Mouse (Mus musculus) liver, postnatal 0 days (tissue): ENCODE measurements around the gene Ptar1. TPM values are rescaled to one million over a fixed set of nuclear protein-coding genes. Genes with fewer than 3 reads are reported as not detected.

Source experiments
- ATAC-seq: fragments of 200-750 bp; cut with Nextera tagmentation; 2 replicates; pipeline ENCODE4 v1.8.0; 2017; ENCODE audit warnings: mild to moderate bottlenecking, moderate library complexity
- DNase-seq: peaks from one replicate; pipeline ENCODE4 v3.0.0-alpha.2; 2016
- H3K27ac ChIP-seq: fragments of 300-500 bp; sonication (generic); 2 replicates; pipeline ENCODE4 v1.5.1; 2014; ENCODE audit warnings: antibody characterized with exemption, moderate library complexity, mild to moderate bottlenecking, low read depth
- H3K27me3 ChIP-seq: fragments of 300-500 bp; sonication (generic); 2 replicates; pipeline ENCODE4 v1.6.1; 2014; ENCODE audit warnings: low read length, control low read depth, mixed read lengths; ENCODE audit not compliant: insufficient read depth
- H3K36me3 ChIP-seq: fragments of 300-500 bp; sonication (generic); replicated peaks from 2 replicates; pipeline ENCODE4 v1.6.1; 2014; ENCODE audit warnings: mild to moderate bottlenecking, control low read depth, low read length, moderate library complexity, mixed read lengths; ENCODE audit not compliant: insufficient read depth
- H3K4me1 ChIP-seq: fragments of 300-500 bp; sonication (generic); 2 replicates; pipeline ENCODE4 v1.6.1; 2014; ENCODE audit warnings: antibody characterized with exemption, mild to moderate bottlenecking, control low read depth; ENCODE audit not compliant: insufficient read depth
- H3K4me2 ChIP-seq: fragments of 300-500 bp; sonication (generic); 2 replicates; pipeline ENCODE4 v1.6.1; 2014; ENCODE audit warnings: low read depth, mild to moderate bottlenecking, low read length, moderate library complexity, mixed read lengths
- H3K4me3 ChIP-seq: fragments of 300-500 bp; sonication (generic); 2 replicates; pipeline ENCODE4 v1.5.1; 2014; ENCODE audit warnings: low read depth, low read length
- H3K9ac ChIP-seq: fragments of 300-500 bp; sonication (generic); replicated peaks from 2 replicates; pipeline ENCODE4 v1.6.1; 2014; ENCODE audit warnings: mild to moderate bottlenecking, moderate library complexity
- H3K9me3 ChIP-seq: fragments of 300-500 bp; sonication (generic); 2 replicates; pipeline ENCODE4 v1.6.1; 2016; ENCODE audit warnings: mild to moderate bottlenecking, control low read depth, low read length, mixed read lengths
- CTCF ChIP-seq: sonication (generic); IDR thresholded peaks from 2 replicates; pipeline ENCODE4 v1.5.1; 2016; ENCODE audit warnings: antibody characterized with exemption, low read depth
- EP300 ChIP-seq: IDR thresholded peaks from 2 replicates; pipeline ENCODE4 v1.6.1; 2016; ENCODE audit warnings: antibody characterized with exemption, low read depth, mild to moderate bottlenecking
- WGBS: fragments of 180-500 bp; shearing (Covaris S2); extraction: QIAGEN DNeasy Blood & Tissue Kit; methylation state at CpG from one replicate; pipeline ENCODE4 v1.1.7; 2014; ENCODE audit not compliant: insufficient replicate concordance; 5-methylcytosine and 5-hydroxymethylcytosine counted together
- polyA plus RNA-seq: library from polyadenylated mRNA; unstranded; fragments of >200 nt; fragmentation: Nextera tagmentation; extraction: Ambion mirVana; gene quantifications from 2 replicates; pipeline ENCODE4 v1.2.1, GENCODE M21; 2015

Gene Ptar1
- polyA plus RNA-seq, 1 experiment from 2014 or later = 2.5 TPM

DNA sequence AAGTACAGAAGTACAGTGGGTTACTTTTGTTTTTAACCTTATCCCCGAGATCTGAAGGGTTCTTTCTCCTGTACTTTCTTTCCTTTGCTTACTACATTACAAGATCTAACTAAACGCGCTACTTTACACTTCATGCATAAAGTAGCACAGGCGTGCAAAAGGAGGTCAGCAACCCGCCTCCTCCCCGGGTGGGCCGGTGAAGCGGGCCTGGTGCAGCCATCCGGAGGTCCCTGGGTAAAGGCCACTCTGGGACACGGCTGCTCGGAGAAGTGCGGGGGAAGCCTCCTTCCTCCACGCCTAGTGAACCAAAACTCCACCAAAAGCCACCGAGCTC, 300 bp upstream of the Ptar1 start:
- TF ChIP-seq CTCF (no peak), EP300 (no peak)
- peak overlapping the region; percentile 89 for H3K27ac ChIP-seq
- under 1% methylated on average over 14 of the region's 14 CpGs for WGBS
- no peaks in the 10 kb centered on the region for H3K36me3 ChIP-seq
- no peaks in the 10 kb centered on the region for H3K27me3 ChIP-seq
- peak overlapping the region; percentile 88 for H3K9ac ChIP-seq
- H3K4me3 ChIP-seq = peak overlapping the region; percentile 82
- H3K9me3 ChIP-seq = no peaks in the 10 kb centered on the region
- ATAC-seq (peak; percentile 53), DNase-seq (no peak)
- H3K4me2 ChIP-seq = peak overlapping the region; percentile 86
- peaks cover 5% of the 10 kb centered on the region; the same call in 1 of the 2 replicates for H3K4me1 ChIP-seq

DNA sequence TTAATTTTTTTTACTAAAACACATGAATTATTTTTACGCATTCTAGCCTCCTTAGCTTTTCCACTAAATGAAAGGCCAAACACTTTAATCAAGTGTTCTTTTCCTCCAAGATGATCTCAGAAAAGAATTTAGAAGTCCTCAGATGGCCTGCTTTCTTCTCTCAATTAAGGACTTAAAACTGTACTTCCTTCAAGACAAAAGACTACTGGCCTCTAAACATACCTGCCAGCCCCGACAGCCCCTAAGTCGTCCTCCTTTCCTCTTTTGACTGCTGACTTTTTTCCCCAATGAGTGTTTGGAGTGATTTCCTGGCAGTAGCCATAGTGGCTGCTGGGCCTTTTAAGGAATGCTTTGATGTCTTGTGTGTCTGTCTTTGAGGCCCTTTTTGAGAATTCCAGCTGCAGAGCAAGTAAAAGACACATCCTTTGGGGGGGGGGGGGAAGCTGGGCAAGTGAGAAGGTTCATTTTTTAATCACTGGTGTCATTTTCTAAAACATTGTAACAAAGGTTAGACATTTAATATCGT, 1.3 kb downstream of the Ptar1 start:
- peak overlapping the region; percentile 86 for H3K4me2 ChIP-seq
- H3K9ac ChIP-seq = no peak overlapping the region
- no peaks in the 10 kb centered on the region for H3K36me3 ChIP-seq
- peaks cover 5% of the 10 kb centered on the region; the same call in 1 of the 2 replicates for H3K4me1 ChIP-seq
- ATAC-seq (no peak), DNase-seq (no peak)
- 45% methylated on average over 4 of the region's 4 CpGs for WGBS
- H3K9me3 ChIP-seq = no peaks in the 10 kb centered on the region
- TF ChIP-seq EP300 = no peak
- TF ChIP-seq CTCF = no peak
- no peak overlapping the region for H3K27ac ChIP-seq
- H3K4me3 ChIP-seq = peak overlapping the region; percentile 82
- no peaks in the 10 kb centered on the region for H3K27me3 ChIP-seq

DNA sequence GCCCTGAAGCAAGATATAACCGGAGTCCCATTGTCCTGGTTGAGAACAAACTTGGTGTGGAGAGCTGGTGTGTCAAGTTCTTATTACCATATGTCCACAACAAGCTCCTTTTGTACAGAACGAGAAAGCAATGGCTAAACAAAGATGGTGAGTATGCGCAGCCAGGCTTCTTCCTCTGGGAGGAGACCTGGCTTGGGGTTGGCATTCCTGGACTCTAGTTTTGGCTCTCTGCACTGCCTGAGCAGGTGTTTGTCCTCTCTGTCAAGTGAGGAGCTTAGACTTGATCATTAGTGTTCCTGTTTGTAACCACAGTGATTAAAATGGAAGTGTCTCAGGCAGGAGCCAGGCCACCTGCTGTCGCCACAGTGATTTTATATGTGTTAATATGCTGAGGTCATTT, 7.1 kb downstream of the Ptar1 start:
- DNase-seq = no peak
- peaks cover 29% of the 10 kb centered on the region for H3K36me3 ChIP-seq
- H3K4me2 ChIP-seq = no peak overlapping the region
- H3K4me1 ChIP-seq = no peaks in the 10 kb centered on the region
- ATAC-seq = no peak
- no peaks in the 10 kb centered on the region for H3K9me3 ChIP-seq
- H3K4me3 ChIP-seq = no peak overlapping the region
- no peaks in the 10 kb centered on the region for H3K27me3 ChIP-seq
- WGBS = 90% methylated on average over 4 of the region's 4 CpGs
- no peak overlapping the region for H3K27ac ChIP-seq
- H3K9ac ChIP-seq = no peak overlapping the region
- no peak for TF ChIP-seq EP300
- TF ChIP-seq CTCF = no peak

DNA sequence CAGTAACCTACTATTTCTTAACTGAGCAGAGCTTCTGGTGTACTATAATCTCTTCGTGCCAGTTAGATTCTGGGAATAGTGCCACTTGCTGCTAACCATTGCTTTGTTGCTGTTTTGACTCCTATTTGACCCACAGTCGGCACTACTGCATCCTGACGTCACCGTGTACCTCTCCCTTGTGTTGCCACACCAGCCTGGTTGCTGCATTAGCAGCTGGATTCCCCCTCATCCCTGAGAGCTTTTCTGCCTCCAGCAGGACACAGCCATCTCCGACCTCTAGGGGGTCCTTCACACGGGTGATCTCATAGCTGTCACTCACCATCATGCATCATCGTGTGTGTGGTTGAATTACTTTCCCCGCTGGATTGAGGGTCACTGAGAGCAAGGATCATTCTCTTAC, 10.6 kb downstream of the Ptar1 start:
- no peak for ATAC-seq
- peaks cover 39% of the 10 kb centered on the region for H3K36me3 ChIP-seq

DNA sequence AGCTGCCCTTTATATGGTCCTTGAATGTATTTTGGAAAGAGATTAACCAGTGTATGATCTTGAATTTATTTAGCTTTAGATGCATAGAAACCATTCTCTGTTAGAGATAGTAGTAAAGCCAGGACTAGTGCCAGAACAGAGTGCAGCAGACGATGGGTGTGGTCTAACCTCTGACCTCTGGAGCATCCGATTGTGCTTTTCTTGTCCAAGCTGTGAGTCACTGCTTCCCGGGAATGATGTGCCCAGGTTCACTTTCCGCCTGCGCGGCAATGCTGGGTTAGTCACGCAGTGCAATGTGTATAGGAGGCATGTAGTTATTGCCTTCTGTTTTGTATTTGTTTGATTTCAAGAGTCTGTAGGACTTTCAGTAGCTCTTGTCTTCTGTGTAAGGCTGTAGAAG, 11.1 kb downstream of the Ptar1 start:
- Histone ChIP-seq H3K9me3 (no peaks in the 10 kb centered on the region), H3K4me1 (no peaks in the 10 kb centered on the region), H3K4me3 (no peak overlapping the region), H3K4me2 (no peak overlapping the region), H3K9ac (no peak overlapping the region), H3K27me3 (no peaks in the 10 kb centered on the region), H3K36me3 (peaks cover 44% of the 10 kb centered on the region), H3K27ac (no peak overlapping the region)
- WGBS = 83% methylated on average over 7 of the region's 7 CpGs
- no peak for DNase-seq
- TF ChIP-seq EP300 = no peak
- TF ChIP-seq CTCF = no peak
- ATAC-seq = no peak

More for the DNA sequence above, 10.6 kb downstream of the Ptar1 start:
- WGBS = 81% methylated on average over 8 of the region's 8 CpGs
- Histone ChIP-seq H3K9me3 (no peaks in the 10 kb centered on the region), H3K4me1 (no peaks in the 10 kb centered on the region), H3K9ac (no peak overlapping the region), H3K4me2 (no peak overlapping the region), H3K27ac (no peak overlapping the region), H3K4me3 (no peak overlapping the region), H3K27me3 (no peaks in the 10 kb centered on the region)
- no peak for TF ChIP-seq EP300
- no peak for TF ChIP-seq CTCF
- no peak for DNase-seq

DNA sequence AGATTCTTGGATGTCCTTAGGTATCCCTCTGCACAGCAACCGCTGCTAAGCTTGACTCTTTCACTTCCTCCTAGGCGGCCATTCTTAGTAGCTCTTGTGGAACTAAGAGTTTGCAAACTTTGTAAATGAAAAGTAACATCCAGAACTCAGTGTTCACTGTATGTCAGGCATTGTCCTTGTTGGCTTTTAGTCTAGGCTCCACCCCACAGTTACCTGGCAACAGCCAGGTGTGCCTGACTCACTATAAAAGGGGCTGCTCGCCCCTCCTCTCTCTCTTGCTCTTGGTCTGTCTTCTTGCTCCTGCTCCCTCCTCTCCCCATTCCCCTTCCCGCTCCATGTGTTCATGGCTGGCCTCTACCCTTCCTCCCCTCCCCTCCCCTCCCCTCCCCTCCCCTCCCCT, 11.9 kb downstream of the Ptar1 start:
- peaks cover 45% of the 10 kb centered on the region for H3K36me3 ChIP-seq
- DNase-seq (no peak), ATAC-seq (no peak)
- H3K4me3 ChIP-seq = no peak overlapping the region
- no peaks in the 10 kb centered on the region for H3K27me3 ChIP-seq
- 85% methylated on average over 4 of the region's 4 CpGs for WGBS
- TF ChIP-seq EP300 (no peak), CTCF (no peak)
- no peaks in the 10 kb centered on the region for H3K4me1 ChIP-seq
- H3K9ac ChIP-seq = no peak overlapping the region
- no peaks in the 10 kb centered on the region for H3K9me3 ChIP-seq
- H3K4me2 ChIP-seq = no peak overlapping the region
- H3K27ac ChIP-seq = no peak overlapping the region

DNA sequence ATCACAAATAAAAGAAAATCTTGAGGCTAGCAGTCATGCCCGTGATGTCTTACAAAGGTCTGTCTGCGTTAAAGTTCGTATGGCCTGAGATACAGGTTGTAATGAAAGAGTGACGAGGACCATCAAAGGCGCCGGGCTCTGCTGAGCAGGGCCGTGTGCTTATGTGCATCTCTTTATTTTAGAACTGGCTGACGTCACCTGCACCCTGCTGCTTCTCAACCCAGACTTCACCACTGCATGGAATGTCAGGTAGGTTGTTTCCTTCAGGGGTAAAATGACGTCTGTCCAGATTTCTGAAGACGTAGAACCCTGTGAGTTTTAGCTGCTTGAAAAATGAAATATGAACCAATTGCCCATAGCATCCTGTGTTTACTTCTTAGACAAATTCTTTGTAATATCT, 15.7 kb downstream of the Ptar1 start:
- H3K36me3 ChIP-seq = peaks cover 35% of the 10 kb centered on the region
- TF ChIP-seq CTCF = no peak
- TF ChIP-seq EP300 = no peak
- H3K4me1 ChIP-seq = no peaks in the 10 kb centered on the region
- 88% methylated on average over 10 of the region's 10 CpGs for WGBS
- H3K4me2 ChIP-seq = no peak overlapping the region
- no peak overlapping the region for H3K4me3 ChIP-seq
- no peaks in the 10 kb centered on the region for H3K27me3 ChIP-seq
- no peaks in the 10 kb centered on the region for H3K9me3 ChIP-seq
- ATAC-seq (no peak), DNase-seq (no peak)
- no peak overlapping the region for H3K9ac ChIP-seq
- H3K27ac ChIP-seq = no peak overlapping the region
